Mouse (Mus musculus): Measurements from ENCODE around the gene Fam171a2. TPM values are rescaled to one million over a fixed set of nuclear protein-coding genes. Genes with fewer than 3 reads are reported as not detected.
A peak's percentile ranks its signal among the peaks of the same experiment; 100 is the strongest.

The Fam171a2 gene
- polyA plus RNA-seq, 1 experiment from 2014 or later, result 8.1 TPM

- H3K27ac ChIP-seq, result peak overlapping the region; percentile 34
- ATAC-seq (ENCODE audit: insufficient number of reproducible peaks, insufficient read depth, low FRiP score, low TSS enrichment, low read depth), result no peak
- 30% methylated on average over 17 of the region's 17 CpGs for WGBS
Measured at GRCm38 (mm10) chr11:102449043-102450008, 1.8 kb upstream of the Fam171a2 start.

GRCm38 (mm10) chr11:102448327-102448726, 845 bp upstream of the Fam171a2 start:
- Histone ChIP-seq H3K4me3 (peak overlapping the region; percentile 93; the same call in 1 of the 2 replicates), H3K27me3 (peaks cover 18% of the 10 kb centered on the region), H3K27ac (0 out of 2 replicates have a peak overlapping the region, but pooled peaks have one; percentile 33), H3K4me2 (peak overlapping the region; percentile 84; the same call in 1 of the 2 replicates), H3K9me3 (no peaks in the 10 kb centered on the region), H3K9ac (0 out of 2 replicates have a peak overlapping the region, but pooled peaks have one; percentile 16), H3K4me1 (peaks cover 47% of the 10 kb centered on the region), H3K36me3 (peaks cover 7% of the 10 kb centered on the region)
- WGBS, result 6% methylated on average over 8 of the region's 8 CpGs
- ATAC-seq (ENCODE audit: insufficient number of reproducible peaks, insufficient read depth, low FRiP score, low TSS enrichment, low read depth), result no peak

More at GRCm38 (mm10) chr11:102449043-102450008, 1.8 kb upstream of the Fam171a2 start:
- no peaks in the 10 kb centered on the region for H3K9me3 ChIP-seq
- H3K4me1 ChIP-seq, result peaks cover 42% of the 10 kb centered on the region
- H3K4me2 ChIP-seq, result no peak overlapping the region
- H3K27me3 ChIP-seq, result peaks cover 19% of the 10 kb centered on the region
- no peaks in the 10 kb centered on the region for H3K36me3 ChIP-seq
- H3K9ac ChIP-seq, result no peak overlapping the region
- H3K4me3 ChIP-seq, result no peak overlapping the region

GRCm38 (mm10) chr11:102446581-102447461, 661 bp downstream of the Fam171a2 start:
- Histone ChIP-seq H3K9me3 (no peaks in the 10 kb centered on the region), H3K9ac (peak overlapping the region; percentile 98), H3K4me3 (peak overlapping the region; percentile 93), H3K4me1 (peaks cover 47% of the 10 kb centered on the region), H3K36me3 (peaks cover 21% of the 10 kb centered on the region), H3K4me2 (peak overlapping the region; percentile 84), H3K27me3 (peaks cover 8% of the 10 kb centered on the region), H3K27ac (peak overlapping the region; percentile 95)
- under 1% methylated on average over 48 of the region's 49 CpGs for WGBS
- ATAC-seq (ENCODE audit: insufficient number of reproducible peaks, insufficient read depth, low FRiP score, low TSS enrichment, low read depth), result peak; percentile 41

GRCm38 (mm10) chr11:102445891-102446361, 1.6 kb downstream of the Fam171a2 start:
- no peak; the same call in 1 of the 2 replicates for ATAC-seq (ENCODE audit: insufficient number of reproducible peaks, insufficient read depth, low FRiP score, low TSS enrichment, low read depth)
- Histone ChIP-seq H3K27ac (peak overlapping the region; percentile 95), H3K4me2 (peak overlapping the region; percentile 84), H3K9me3 (no peaks in the 10 kb centered on the region), H3K9ac (peak overlapping the region; percentile 98), H3K27me3 (peaks cover 8% of the 10 kb centered on the region), H3K4me3 (peak overlapping the region; percentile 93), H3K4me1 (peaks cover 47% of the 10 kb centered on the region), H3K36me3 (peaks cover 30% of the 10 kb centered on the region)
- WGBS, result 4% methylated on average over 7 of the region's 7 CpGs

- H3K9ac ChIP-seq, result peak overlapping the region; percentile 98
- ATAC-seq (ENCODE audit: insufficient number of reproducible peaks, insufficient read depth, low FRiP score, low TSS enrichment, low read depth), result peak; percentile 18; the same call in 1 of the 2 replicates
- no peaks in the 10 kb centered on the region for H3K9me3 ChIP-seq
- 14% methylated on average over 10 of the region's 10 CpGs for WGBS
- H3K27ac ChIP-seq, result peak overlapping the region; percentile 95
- H3K36me3 ChIP-seq, result peaks cover 35% of the 10 kb centered on the region
- peak overlapping the region; percentile 93 for H3K4me3 ChIP-seq
- H3K27me3 ChIP-seq, result peaks cover 8% of the 10 kb centered on the region
- H3K4me1 ChIP-seq, result peaks cover 44% of the 10 kb centered on the region
- H3K4me2 ChIP-seq, result peak overlapping the region; percentile 84
Measured at GRCm38 (mm10) chr11:102445264-102445890, 2.1 kb downstream of the Fam171a2 start.

GRCm38 (mm10) chr11:102444781-102445180, 2.7 kb downstream of the Fam171a2 start:
- Histone ChIP-seq H3K9ac (0 out of 2 replicates have a peak overlapping the region, but pooled peaks have one; percentile 98), H3K4me3 (no peak overlapping the region)

GRCm38 (mm10) chr11:102444321-102444720, 3.2 kb downstream of the Fam171a2 start:
- no peak overlapping the region for H3K9ac ChIP-seq
- peaks cover 46% of the 10 kb centered on the region for H3K36me3 ChIP-seq
- H3K9me3 ChIP-seq, result no peaks in the 10 kb centered on the region
- no peak overlapping the region for H3K27ac ChIP-seq
- peaks cover 17% of the 10 kb centered on the region for H3K27me3 ChIP-seq
- WGBS, result 75% methylated on average over 3 of the region's 3 CpGs
- peaks cover 43% of the 10 kb centered on the region for H3K4me1 ChIP-seq
- no peak for ATAC-seq (ENCODE audit: insufficient number of reproducible peaks, insufficient read depth, low FRiP score, low TSS enrichment, low read depth)
- H3K4me2 ChIP-seq, result no peak overlapping the region
- no peak overlapping the region for H3K4me3 ChIP-seq

More at GRCm38 (mm10) chr11:102444781-102445180, 2.7 kb downstream of the Fam171a2 start:
- H3K4me2 ChIP-seq, result peak overlapping the region; percentile 84
- H3K4me1 ChIP-seq, result peaks cover 44% of the 10 kb centered on the region
- H3K36me3 ChIP-seq, result peaks cover 41% of the 10 kb centered on the region
- peaks cover 14% of the 10 kb centered on the region for H3K27me3 ChIP-seq
- WGBS, result 15% methylated on average over 6 of the region's 6 CpGs
- no peak for ATAC-seq (ENCODE audit: insufficient number of reproducible peaks, insufficient read depth, low FRiP score, low TSS enrichment, low read depth)
- peak overlapping the region; percentile 95; the same call in 1 of the 2 replicates for H3K27ac ChIP-seq
- no peaks in the 10 kb centered on the region for H3K9me3 ChIP-seq

GRCm38 (mm10) chr11:102443740-102444139, 3.7 kb downstream of the Fam171a2 start:
- Histone ChIP-seq H3K9me3 (no peaks in the 10 kb centered on the region), H3K27me3 (peaks cover 19% of the 10 kb centered on the region), H3K4me1 (peaks cover 39% of the 10 kb centered on the region), H3K27ac (no peak overlapping the region), H3K36me3 (peaks cover 51% of the 10 kb centered on the region), H3K9ac (no peak overlapping the region), H3K4me2 (no peak overlapping the region), H3K4me3 (no peak overlapping the region)
- 67% methylated on average over 12 of the region's 12 CpGs for WGBS
- ATAC-seq (ENCODE audit: insufficient number of reproducible peaks, insufficient read depth, low FRiP score, low TSS enrichment, low read depth), result no peak

- Histone ChIP-seq H3K4me1 (peaks cover 43% of the 10 kb centered on the region), H3K27me3 (peaks cover 11% of the 10 kb centered on the region; the same call in 1 of the 2 replicates), H3K4me2 (no peak overlapping the region), H3K9ac (no peak overlapping the region), H3K27ac (no peak overlapping the region; the same call in 1 of the 2 replicates), H3K4me3 (0 out of 2 replicates have a peak overlapping the region, but pooled peaks have one; percentile 7), H3K9me3 (no peaks in the 10 kb centered on the region), H3K36me3 (peaks cover 67% of the 10 kb centered on the region)
- 92% methylated on average over 6 of the region's 6 CpGs for whole genome bisulfite sequencing
- no peak for ATAC-seq (ENCODE audit: insufficient number of reproducible peaks, insufficient read depth, low FRiP score, low TSS enrichment, low read depth)
Measured at GRCm38 (mm10) chr11:102442089-102442488, 5.4 kb downstream of the Fam171a2 start.

GRCm38 (mm10) chr11:102441434-102441833, 6.0 kb downstream of the Fam171a2 start:
- Histone ChIP-seq H3K36me3 (peaks cover 72% of the 10 kb centered on the region), H3K9me3 (no peaks in the 10 kb centered on the region), H3K4me2 (no peak overlapping the region), H3K27ac (no peak overlapping the region), H3K9ac (no peak overlapping the region), H3K4me3 (no peak overlapping the region), H3K4me1 (peaks cover 47% of the 10 kb centered on the region), H3K27me3 (peaks cover 11% of the 10 kb centered on the region; the same call in 1 of the 2 replicates)
- ATAC-seq (ENCODE audit: insufficient number of reproducible peaks, insufficient read depth, low FRiP score, low TSS enrichment, low read depth), result no peak
- 81% methylated on average over 3 of the region's 3 CpGs for WGBS

Measured in embryonic facial prominence, embryonic 13.5 days (tissue).